ENCODE assay signal across 25 mouse cellular contexts in genomic region chr19:5394168-5394567, GRCm38 (mm10). TPM values are rescaled to one million over a fixed set of nuclear protein-coding genes. Genes with fewer than 3 reads are reported as not detected.
DNase-seq lines count a peak whose midpoint lies in the region; ATAC-seq lines count a peak whose summit lies in the region.
"Had no signal": no experiment of that assay in that cellular context is flagged by ENCODE, and none has a peak within 500 bp of the region (broad histone marks: within the 10 kb centered on the region; RNA-seq: fewer than 3 reads in every experiment).

No protein-coding gene starts in this region.

- no peak overlapping the region for H3K4me2 ChIP-seq in intestine, embryonic 16.5 days (ENCODE audit: low read depth, low read length)
- no peak overlapping the region for H3K4me2 ChIP-seq in intestine, embryonic 15.5 days (replicated peaks)
- no peak overlapping the region for H3K4me2 ChIP-seq in forebrain, embryonic 14.5 days (ENCODE audit: low read length)
- H3K4me2 ChIP-seq in forebrain, embryonic 11.5 days (ENCODE audit: low read depth, low read length, severe bottlenecking) = no peak overlapping the region
- H3K4me2 ChIP-seq: heart, embryonic 12.5 days; liver, embryonic 13.5 days; neural tube, embryonic 15.5 days had no signal

- peak; percentile 55 for DNase-seq in cerebellum, adult 11 months
- DNase-seq in cerebellum, postnatal 4 days (ENCODE audit: low spot score in 2 of 2) = no peak
- DNase-seq in brain, adult 2 months (ENCODE audit: low read depth, low spot score) = peak; percentile 52
- DNase-seq in cerebellum, postnatal 25 days = peak; percentile 77
- no peak for DNase-seq in forebrain, embryonic 14.5 days (ENCODE audit: low spot score)
- DNase-seq in forebrain, embryonic 11.5 days (ENCODE audit: low spot score) = no peak
- DNase-seq: adrenal gland, postnatal 14 days; forebrain, postnatal 0 days; gastrocnemius, postnatal 14 days; heart, adult 11 months; heart, postnatal 10 days; kidney, adult 8-10 months; kidney, postnatal 25 days; layer of hippocampus, postnatal 36 days; liver, embryonic 13.5 days; lung, adult 2 months; lung, postnatal 14 days had no signal

- 0 out of 2 replicates have a peak overlapping the region, but pooled peaks have one; percentile 4 for H3K27ac ChIP-seq in intestine, embryonic 16.5 days (ENCODE audit: low read length)
- H3K27ac ChIP-seq in intestine, embryonic 15.5 days = no peak overlapping the region
- H3K27ac ChIP-seq in forebrain, embryonic 14.5 days (ENCODE audit: low read depth, low read length) = no peak overlapping the region
- H3K27ac ChIP-seq in forebrain, embryonic 11.5 days (ENCODE audit: low read depth, low read length) = no peak overlapping the region
- H3K27ac ChIP-seq: hindbrain, embryonic 10.5 days; layer of hippocampus, adult 2 months; liver, embryonic 13.5 days; neural tube, embryonic 15.5 days had no signal

- peak; percentile 23; the same call in 1 of the 2 replicates for ATAC-seq in intestine, embryonic 16.5 days
- no peak for ATAC-seq in intestine, embryonic 15.5 days
- ATAC-seq in forebrain, embryonic 14.5 days = no peak
- no peak for ATAC-seq in forebrain, embryonic 11.5 days (replicated peaks; ENCODE audit: low FRiP score)
- ATAC-seq: forebrain, postnatal 0 days; inflammation-experienced regulatory T-cells, adult 6 months; midbrain, embryonic 16.5 days had no signal

- peak overlapping the region; percentile 32; the same call in 1 of the 2 replicates for H3K9ac ChIP-seq in intestine, embryonic 16.5 days (ENCODE audit: low read depth, low read length)
- H3K9ac ChIP-seq in intestine, embryonic 15.5 days = no peak overlapping the region
- H3K9ac ChIP-seq in forebrain, embryonic 14.5 days (ENCODE audit: low read length) = no peak overlapping the region
- no peak overlapping the region for H3K9ac ChIP-seq in forebrain, embryonic 11.5 days (ENCODE audit: low read length)
- H3K9ac ChIP-seq: forebrain, postnatal 0 days; heart, embryonic 12.5 days; liver, embryonic 13.5 days; neural tube, embryonic 15.5 days had no signal

- no peak overlapping the region for H3K4me3 ChIP-seq in intestine, embryonic 16.5 days (ENCODE audit: low read length)
- no peak overlapping the region for H3K4me3 ChIP-seq in intestine, embryonic 15.5 days (replicated peaks)
- H3K4me3 ChIP-seq in forebrain, embryonic 14.5 days (ENCODE audit: low read depth, low read length) = no peak overlapping the region
- no peak overlapping the region for H3K4me3 ChIP-seq in forebrain, embryonic 11.5 days (ENCODE audit: low read depth, low read length)
- H3K4me3 ChIP-seq: heart, embryonic 12.5 days; hindbrain, embryonic 10.5 days; layer of hippocampus, adult 2 months; liver, embryonic 13.5 days; neural tube, embryonic 15.5 days had no signal

- H3K4me1 ChIP-seq in intestine, embryonic 16.5 days (ENCODE audit: control insufficient read depth, insufficient read depth, low read length) = peaks cover 8% of the 10 kb centered on the region
- H3K4me1 ChIP-seq in intestine, embryonic 15.5 days (replicated peaks) = peaks cover 8% of the 10 kb centered on the region; the same call in 1 of the 2 replicates
- peaks cover 8% of the 10 kb centered on the region for H3K4me1 ChIP-seq in forebrain, embryonic 14.5 days (ENCODE audit: control insufficient read depth, insufficient read depth, low read length)
- peaks cover 8% of the 10 kb centered on the region for H3K4me1 ChIP-seq in forebrain, embryonic 11.5 days (replicated peaks; ENCODE audit: control insufficient read depth, insufficient read depth, low read length)

- no peaks in the 10 kb centered on the region for H3K27me3 ChIP-seq in intestine, embryonic 16.5 days (replicated peaks; ENCODE audit: control insufficient read depth, insufficient read depth, low read length)
- no peaks in the 10 kb centered on the region for H3K27me3 ChIP-seq in intestine, embryonic 15.5 days (replicated peaks)
- H3K27me3 ChIP-seq in forebrain, embryonic 14.5 days (replicated peaks; ENCODE audit: control insufficient read depth, insufficient read depth, low read length) = no peaks in the 10 kb centered on the region
- no peaks in the 10 kb centered on the region for H3K27me3 ChIP-seq in forebrain, embryonic 11.5 days (ENCODE audit: control insufficient read depth, insufficient read depth, low read length)
- H3K27me3 ChIP-seq: heart, embryonic 12.5 days; liver, embryonic 13.5 days; neural tube, embryonic 15.5 days had no signal

- 47% methylated on average over 10 of the region's 10 CpGs for WGBS in intestine, embryonic 16.5 days
- WGBS in intestine, embryonic 15.5 days = 53% methylated on average over 10 of the region's 10 CpGs
- 61% methylated on average over 10 of the region's 10 CpGs for WGBS in forebrain, embryonic 14.5 days
- WGBS in forebrain, embryonic 11.5 days = 60% methylated on average over 10 of the region's 10 CpGs

- H3K9me3 ChIP-seq in intestine, embryonic 16.5 days (ENCODE audit: control insufficient read depth, low read length) = no peaks in the 10 kb centered on the region
- no peaks in the 10 kb centered on the region for H3K9me3 ChIP-seq in intestine, embryonic 15.5 days
- H3K9me3 ChIP-seq in forebrain, embryonic 14.5 days (replicated peaks; ENCODE audit: control insufficient read depth, low read length) = no peaks in the 10 kb centered on the region
- H3K9me3 ChIP-seq in forebrain, embryonic 11.5 days (ENCODE audit: control insufficient read depth, low read length) = no peaks in the 10 kb centered on the region
- H3K9me3 ChIP-seq: heart, embryonic 12.5 days; hindbrain, embryonic 10.5 days; liver, embryonic 13.5 days; neural tube, embryonic 15.5 days had no signal

- H3K36me3 ChIP-seq in intestine, embryonic 16.5 days (ENCODE audit: control insufficient read depth, insufficient read depth, low read length) = no peaks in the 10 kb centered on the region
- no peaks in the 10 kb centered on the region for H3K36me3 ChIP-seq in intestine, embryonic 15.5 days
- no peaks in the 10 kb centered on the region for H3K36me3 ChIP-seq in forebrain, embryonic 14.5 days (ENCODE audit: control insufficient read depth, insufficient read depth, low read length)
- H3K36me3 ChIP-seq in forebrain, embryonic 11.5 days (ENCODE audit: control insufficient read depth, insufficient read depth, low read length) = no peaks in the 10 kb centered on the region; the same call in 1 of the 2 replicates
- H3K36me3 ChIP-seq: heart, embryonic 12.5 days; hindbrain, embryonic 10.5 days; liver, embryonic 13.5 days; neural tube, embryonic 15.5 days had no signal

RNA-seq across cellular contexts. Expression of gene Sart1, which starts 5.7 kb away (rescaled TPM):
- 60.2 and 65.6 TPM in 2 replicates for polyA plus RNA-seq in intestine, embryonic 16.5 days (2015; fragmentation: Nextera tagmentation; extraction: Ambion mirVana)
- 61.2 and 66.4 TPM in 2 replicates for polyA plus RNA-seq in intestine, embryonic 15.5 days (2015; fragmentation: Nextera tagmentation; extraction: Ambion mirVana)
- 58.3 and 64.2 TPM in 2 replicates for polyA plus RNA-seq in forebrain, embryonic 14.5 days (2014; fragmentation: Nextera tagmentation; extraction: Ambion mirVana)
- polyA plus RNA-seq in forebrain, embryonic 11.5 days (2014; fragmentation: Nextera tagmentation; extraction: Ambion mirVana) = 87.1 and 101 TPM in 2 replicates

RNA-seq across cellular contexts. Expression of gene Tsga10ip, which starts 8.2 kb away (rescaled TPM):
- polyA plus RNA-seq in intestine, embryonic 16.5 days (2015; fragmentation: Nextera tagmentation; extraction: Ambion mirVana) = 5.9 and 6.3 TPM in 2 replicates
- 4.3 and 10.8 TPM in 2 replicates for polyA plus RNA-seq in intestine, embryonic 15.5 days (2015; fragmentation: Nextera tagmentation; extraction: Ambion mirVana)
- not detected in 2 replicates for polyA plus RNA-seq in forebrain, embryonic 14.5 days (2014; fragmentation: Nextera tagmentation; extraction: Ambion mirVana)
- not detected in 2 replicates for polyA plus RNA-seq in forebrain, embryonic 11.5 days (2014; fragmentation: Nextera tagmentation; extraction: Ambion mirVana)
- polyA plus RNA-seq: inflammation-experienced regulatory T-cells, adult 6 months; liver, embryonic 13.5 days; lung, adult 2 months; midbrain, embryonic 16.5 days; neural tube, embryonic 15.5 days had no signal

RNA-seq across cellular contexts. Expression of gene Banf1, which starts 27.2 kb away (rescaled TPM):
- 421 and 489 TPM in 2 replicates for polyA plus RNA-seq in intestine, embryonic 16.5 days (2015; fragmentation: Nextera tagmentation; extraction: Ambion mirVana)
- 474 and 479 TPM in 2 replicates for polyA plus RNA-seq in intestine, embryonic 15.5 days (2015; fragmentation: Nextera tagmentation; extraction: Ambion mirVana)
- 417 and 471 TPM in 2 replicates for polyA plus RNA-seq in forebrain, embryonic 14.5 days (2014; fragmentation: Nextera tagmentation; extraction: Ambion mirVana)
- 470 and 498 TPM in 2 replicates for polyA plus RNA-seq in forebrain, embryonic 11.5 days (2014; fragmentation: Nextera tagmentation; extraction: Ambion mirVana)

RNA-seq across cellular contexts. Expression of gene Eif1ad, which starts 27.6 kb away (rescaled TPM):
- 60.1 and 62.7 TPM in 2 replicates for polyA plus RNA-seq in intestine, embryonic 16.5 days (2015; fragmentation: Nextera tagmentation; extraction: Ambion mirVana)
- 53.9 and 58.2 TPM in 2 replicates for polyA plus RNA-seq in intestine, embryonic 15.5 days (2015; fragmentation: Nextera tagmentation; extraction: Ambion mirVana)
- polyA plus RNA-seq in forebrain, embryonic 14.5 days (2014; fragmentation: Nextera tagmentation; extraction: Ambion mirVana) = 33.0 and 36.2 TPM in 2 replicates
- polyA plus RNA-seq in forebrain, embryonic 11.5 days (2014; fragmentation: Nextera tagmentation; extraction: Ambion mirVana) = 79.2 and 82.8 TPM in 2 replicates

RNA-seq across cellular contexts. Expression of gene Drap1, which starts 30.6 kb away (rescaled TPM):
- 175 and 180 TPM in 2 replicates for polyA plus RNA-seq in intestine, embryonic 16.5 days (2015; fragmentation: Nextera tagmentation; extraction: Ambion mirVana)
- polyA plus RNA-seq in intestine, embryonic 15.5 days (2015; fragmentation: Nextera tagmentation; extraction: Ambion mirVana) = 198 and 200 TPM in 2 replicates
- 255 and 263 TPM in 2 replicates for polyA plus RNA-seq in forebrain, embryonic 14.5 days (2014; fragmentation: Nextera tagmentation; extraction: Ambion mirVana)
- 193 and 202 TPM in 2 replicates for polyA plus RNA-seq in forebrain, embryonic 11.5 days (2014; fragmentation: Nextera tagmentation; extraction: Ambion mirVana)

Comparison
In these comparisons a context has a peak if more than half of its experiments do, and no peak if none do; other contexts are left out.
1. DNase-seq: peak in cerebellum, adult 11 months (single experiment), brain, adult 2 months (single experiment) and cerebellum, postnatal 25 days (2 of 2); none in cerebellum, postnatal 4 days (0 of 2), forebrain, embryonic 14.5 days (single experiment) and forebrain, embryonic 11.5 days (single experiment).